Mouse (Mus musculus): ENCODE measurements around the gene D16Ertd472e. TPM values are rescaled to one million over a fixed set of nuclear protein-coding genes. Genes with fewer than 3 reads are reported as not detected.

D16Ertd472e gene
- polyA plus RNA-seq, 1 experiment from 2014 or later: 5.5 TPM

Other genes with a start within 250 kb of the D16Ertd472e start
- 10.5 and 16.0 TPM in 2 replicates for gene Btg3, start 199.5 kb downstream of the D16Ertd472e start, polyA plus RNA-seq (2015; fragmentation: Nextera tagmentation; extraction: Ambion mirVana)

Data from hindbrain, embryonic 16.5 days (tissue).